Mouse (Mus musculus): Measurements from ENCODE around the gene Mta3. TPM values are rescaled to one million over a fixed set of nuclear protein-coding genes. Genes with fewer than 3 reads are reported as not detected.

The Mta3 gene
- total RNA-seq, 1 experiment = 52.8 TPM

GRCm38 (mm10) chr17:83830616-83831292 lies 124.8 kb downstream of the Mta3 start:
- Histone ChIP-seq H3K4me3 (ENCODE audit: insufficient read depth in 1 of 2, low read depth in 1 of 2, low read length in 2 of 2, poor library complexity in 1 of 2, severe bottlenecking in 1 of 2) (no peak overlapping the region), H3K9me3 (ENCODE audit: control insufficient read depth, insufficient read depth, low read depth, low read length) (no peaks in the 10 kb centered on the region), H3K36me3 (ENCODE audit: control insufficient read depth, insufficient read depth, low read length, poor library complexity, severe bottlenecking) (no peaks in the 10 kb centered on the region), H3K9ac (ENCODE audit: insufficient read depth, low read depth, low read length, poor library complexity, severe bottlenecking) (no peak overlapping the region), H3K27ac (ENCODE audit: insufficient read depth, low read depth, low read length, poor library complexity, severe bottlenecking) (no peak overlapping the region), H3K4me1 (ENCODE audit: control insufficient read depth in 2 of 2, insufficient read depth in 2 of 2, low read length in 2 of 2, poor library complexity in 1 of 2) (peaks cover 0 to 2% of the 10 kb centered on the region in 2 experiments; a peak in 2 of 4 replicates)
- no peak for DNase-seq (ENCODE audit: low read depth, low spot score)
- in situ Hi-C loops (cut with MboI; ENCODE audit: low sequenced_read_pairs in 2 of 2, unreplicated experiment in 2 of 2) = loop anchor here in 1 of 2 experiments (25.0 kb wide), 1 partner anchor 543 kb away; no protein-coding TSS in a partner anchor
- no peak for TF ChIP-seq ZNF384 (IDR thresholded peaks at IDR 0.05; ENCODE audit: low read depth, low read length)
- no peak for TF ChIP-seq ZC3H11A (IDR thresholded peaks at IDR 0.05; ENCODE audit: borderline replicate concordance, low read depth, low read length)
- no peak for TF ChIP-seq MAFK (IDR thresholded peaks at IDR 0.05; ENCODE audit: insufficient read depth, low read depth, low read length)
- no peak for TF ChIP-seq HCFC1 (IDR thresholded peaks at IDR 0.05; ENCODE audit: borderline replicate concordance, insufficient read depth, low read length)
- TF ChIP-seq CHD2 (IDR thresholded peaks at IDR 0.05; ENCODE audit: low read depth, low read length) = no peak

DNA sequence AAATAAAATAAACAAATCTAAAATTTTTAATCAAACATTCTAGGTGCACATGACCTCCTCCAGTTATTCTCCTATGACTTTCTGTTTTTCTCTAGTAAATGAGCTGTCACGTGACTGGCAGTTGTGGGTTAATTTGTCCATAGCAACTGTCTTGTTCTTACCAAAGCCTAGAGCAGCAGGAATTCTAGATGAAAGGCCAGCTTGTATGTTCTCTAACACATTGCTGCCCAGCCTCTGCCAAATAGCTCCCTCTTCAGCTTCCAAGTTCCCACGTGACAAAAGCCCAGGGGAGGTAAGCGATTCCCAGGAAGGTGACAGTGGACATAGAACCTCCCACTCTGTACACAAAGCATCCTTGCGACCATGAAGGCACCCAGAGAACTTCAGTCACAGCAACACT lies 128.2 kb downstream of the Mta3 start:
- no peak overlapping the region for H3K9ac ChIP-seq (ENCODE audit: insufficient read depth, low read depth, low read length, poor library complexity, severe bottlenecking)
- no peak for DNase-seq (ENCODE audit: low read depth, low spot score)
- in situ Hi-C loops (cut with MboI; ENCODE audit: low sequenced_read_pairs in 2 of 2, unreplicated experiment in 2 of 2) = loop anchor here in 1 of 2 experiments (25.0 kb wide), 1 partner anchor 547 kb away; no protein-coding TSS in a partner anchor
- TF ChIP-seq MAFK (IDR thresholded peaks at IDR 0.05; ENCODE audit: insufficient read depth, low read depth, low read length) (no peak), CHD2 (IDR thresholded peaks at IDR 0.05; ENCODE audit: low read depth, low read length) (no peak), ZNF384 (IDR thresholded peaks at IDR 0.05; ENCODE audit: low read depth, low read length) (no peak), ZC3H11A (IDR thresholded peaks at IDR 0.05; ENCODE audit: borderline replicate concordance, low read depth, low read length) (no peak), HCFC1 (IDR thresholded peaks at IDR 0.05; ENCODE audit: borderline replicate concordance, insufficient read depth, low read length) (no peak)
- H3K9me3 ChIP-seq (ENCODE audit: control insufficient read depth, insufficient read depth, low read depth, low read length) = no peaks in the 10 kb centered on the region
- no peaks in the 10 kb centered on the region; a peak in 1 of 4 replicates for H3K4me1 ChIP-seq (ENCODE audit: control insufficient read depth in 2 of 2, insufficient read depth in 2 of 2, low read length in 2 of 2, poor library complexity in 1 of 2)
- no peak overlapping the region for H3K27ac ChIP-seq (ENCODE audit: insufficient read depth, low read depth, low read length, poor library complexity, severe bottlenecking)
- H3K4me3 ChIP-seq (ENCODE audit: insufficient read depth in 1 of 2, low read depth in 1 of 2, low read length in 2 of 2, poor library complexity in 1 of 2, severe bottlenecking in 1 of 2) = no peak overlapping the region
- no peaks in the 10 kb centered on the region for H3K36me3 ChIP-seq (ENCODE audit: control insufficient read depth, insufficient read depth, low read length, poor library complexity, severe bottlenecking)

DNA sequence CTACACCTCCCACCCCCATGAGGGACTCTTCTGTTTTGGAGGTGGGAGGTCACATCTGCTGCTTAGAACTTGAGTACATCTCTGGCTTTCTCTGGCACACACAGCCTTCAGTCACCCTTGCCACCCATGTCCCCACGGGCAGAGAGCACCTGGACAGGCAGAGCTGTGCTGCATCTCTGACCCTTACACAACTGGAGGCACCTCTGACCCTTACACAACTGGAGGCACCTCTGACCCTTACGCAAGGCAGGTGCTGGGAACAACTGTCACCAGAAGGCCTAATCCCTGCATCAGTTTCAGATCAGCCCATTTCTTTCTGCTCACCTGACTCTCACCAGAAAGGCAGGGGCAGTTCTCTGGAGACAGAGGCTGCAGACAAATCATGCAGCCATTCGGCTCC lies 130.1 kb downstream of the Mta3 start:
- Histone ChIP-seq H3K4me3 (ENCODE audit: insufficient read depth in 1 of 2, low read depth in 1 of 2, low read length in 2 of 2, poor library complexity in 1 of 2, severe bottlenecking in 1 of 2) (no peak overlapping the region), H3K9me3 (ENCODE audit: control insufficient read depth, insufficient read depth, low read depth, low read length) (no peaks in the 10 kb centered on the region), H3K9ac (ENCODE audit: insufficient read depth, low read depth, low read length, poor library complexity, severe bottlenecking) (no peak overlapping the region), H3K27ac (ENCODE audit: insufficient read depth, low read depth, low read length, poor library complexity, severe bottlenecking) (no peak overlapping the region), H3K4me1 (ENCODE audit: control insufficient read depth in 2 of 2, insufficient read depth in 2 of 2, low read length in 2 of 2, poor library complexity in 1 of 2) (no peaks in the 10 kb centered on the region), H3K36me3 (ENCODE audit: control insufficient read depth, insufficient read depth, low read length, poor library complexity, severe bottlenecking) (no peaks in the 10 kb centered on the region)
- no peak for DNase-seq (ENCODE audit: low read depth, low spot score)
- TF ChIP-seq HCFC1 (IDR thresholded peaks at IDR 0.05; ENCODE audit: borderline replicate concordance, insufficient read depth, low read length) (no peak), ZC3H11A (IDR thresholded peaks at IDR 0.05; ENCODE audit: borderline replicate concordance, low read depth, low read length) (no peak), CHD2 (IDR thresholded peaks at IDR 0.05; ENCODE audit: low read depth, low read length) (no peak), ZNF384 (IDR thresholded peaks at IDR 0.05; ENCODE audit: low read depth, low read length) (no peak), MAFK (IDR thresholded peaks at IDR 0.05; ENCODE audit: insufficient read depth, low read depth, low read length) (no peak)
- in situ Hi-C loops (cut with MboI; ENCODE audit: low sequenced_read_pairs in 2 of 2, unreplicated experiment in 2 of 2) = loop anchor here in 1 of 2 experiments (25.0 kb wide), 1 partner anchor 549 kb away; no protein-coding TSS in a partner anchor

GRCm38 (mm10) chr17:83837659-83838190 lies 131.8 kb downstream of the Mta3 start:
- DNase-seq (ENCODE audit: low read depth, low spot score) = no peak
- no peaks in the 10 kb centered on the region for H3K4me1 ChIP-seq (ENCODE audit: control insufficient read depth in 2 of 2, insufficient read depth in 2 of 2, low read length in 2 of 2, poor library complexity in 1 of 2)
- H3K9ac ChIP-seq (ENCODE audit: insufficient read depth, low read depth, low read length, poor library complexity, severe bottlenecking) = no peak overlapping the region
- no peak overlapping the region for H3K4me3 ChIP-seq (ENCODE audit: insufficient read depth in 1 of 2, low read depth in 1 of 2, low read length in 2 of 2, poor library complexity in 1 of 2, severe bottlenecking in 1 of 2)
- TF ChIP-seq MAFK (IDR thresholded peaks at IDR 0.05; ENCODE audit: insufficient read depth, low read depth, low read length) = no peak
- no peak for TF ChIP-seq HCFC1 (IDR thresholded peaks at IDR 0.05; ENCODE audit: borderline replicate concordance, insufficient read depth, low read length)
- TF ChIP-seq ZC3H11A (IDR thresholded peaks at IDR 0.05; ENCODE audit: borderline replicate concordance, low read depth, low read length) = no peak
- no peak for TF ChIP-seq ZNF384 (IDR thresholded peaks at IDR 0.05; ENCODE audit: low read depth, low read length)
- no peak for TF ChIP-seq CHD2 (IDR thresholded peaks at IDR 0.05; ENCODE audit: low read depth, low read length)
- in situ Hi-C loops (cut with MboI; ENCODE audit: low sequenced_read_pairs in 2 of 2, unreplicated experiment in 2 of 2) = loop anchor here in 1 of 2 experiments (25.0 kb wide), 1 partner anchor 550 kb away; no protein-coding TSS in a partner anchor
- no peaks in the 10 kb centered on the region for H3K9me3 ChIP-seq (ENCODE audit: control insufficient read depth, insufficient read depth, low read depth, low read length)
- no peaks in the 10 kb centered on the region for H3K36me3 ChIP-seq (ENCODE audit: control insufficient read depth, insufficient read depth, low read length, poor library complexity, severe bottlenecking)
- no peak overlapping the region for H3K27ac ChIP-seq (ENCODE audit: insufficient read depth, low read depth, low read length, poor library complexity, severe bottlenecking)
